Mouse (Mus musculus): Measurements from ENCODE around the gene Tppp2. TPM values are rescaled to one million over a fixed set of nuclear protein-coding genes. Genes with fewer than 3 reads are reported as not detected.
A peak's percentile ranks its signal among the peaks of the same experiment; 100 is the strongest.

The Tppp2 gene
- total and polyA plus RNA-seq, 3 experiments, result not detected

DNA sequence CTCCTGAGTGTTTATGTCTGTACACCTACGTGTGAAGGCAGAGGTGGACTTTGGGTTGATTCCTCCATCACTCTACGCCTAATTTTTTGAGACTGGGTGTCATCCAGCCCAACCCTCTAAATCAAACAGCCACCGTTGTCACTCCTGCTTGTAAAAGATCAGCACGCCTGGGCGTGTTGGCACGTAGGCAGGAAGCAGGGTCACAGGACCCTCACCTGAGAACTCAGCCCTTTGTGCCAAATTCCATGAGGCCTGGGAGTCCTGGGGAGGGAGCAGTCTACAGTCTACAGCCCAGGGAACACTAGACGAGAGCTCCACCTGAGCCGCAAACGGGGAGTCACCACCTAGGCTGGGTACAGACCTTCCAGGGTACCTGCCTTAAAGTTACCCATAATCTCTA lies 14.4 kb upstream of the Tppp2 start:
- DNase-seq (ENCODE audit: extremely low read depth), result no peak
- no peak overlapping the region for H3K4me3 ChIP-seq (replicated peaks in 1 of 3; ENCODE audit: low read depth in 2 of 3, low read length in 2 of 3, poor library complexity in 1 of 3)
- in situ Hi-C loops (cut with MboI; ENCODE audit: low pct_ligation_motif_present, low pct_unique_long_range_greater_than_20kb, low sequenced_read_pairs), result loop anchor here (25.0 kb wide), 1 partner anchor 434 kb away; the partner anchor contains the start of gene Sall2
- H3K79me2 ChIP-seq (replicated peaks; ENCODE audit: control insufficient read depth, extremely low read depth, insufficient read depth, poor library complexity, severe bottlenecking), result no peaks in the 10 kb centered on the region
- H3K4me1 ChIP-seq (ENCODE audit: control insufficient read depth in 1 of 2, insufficient read depth in 2 of 2), result peaks cover 0 to 5% of the 10 kb centered on the region in 2 experiments; a peak in 1 of 4 replicates
- no peaks in the 10 kb centered on the region for H3K36me3 ChIP-seq (replicated peaks in 1 of 2; ENCODE audit: control insufficient read depth in 1 of 2, insufficient read depth in 1 of 2, low read length in 1 of 2)
- no peak overlapping the region for H3K4me2 ChIP-seq (ENCODE audit: insufficient read depth, low read depth, poor library complexity, severe bottlenecking)
- H3K27ac ChIP-seq (ENCODE audit: insufficient read depth, low read depth), result no peak overlapping the region
- no peak overlapping the region for H3K9ac ChIP-seq (ENCODE audit: insufficient read depth, low read depth)
- dilution Hi-C loops (cut with MboI; ENCODE audit: extremely low pct_ligation_motif_present, extremely low pct_unique_long_range_greater_than_20kb, low sequenced_read_pairs), result no loop called here
- H3K27me3 ChIP-seq (replicated peaks), result no peaks in the 10 kb centered on the region
- TF ChIP-seq SIN3A (IDR thresholded peaks at IDR 0.05; ENCODE audit: low read length) (no peak), IRF4 (IDR thresholded peaks at IDR 0.05; ENCODE audit: low read depth, low read length) (no peak), SMC3 (IDR thresholded peaks at IDR 0.05; ENCODE audit: low read depth, low read length) (no peak)
- no peaks in the 10 kb centered on the region for H3K9me3 ChIP-seq (replicated peaks; ENCODE audit: low read length)

GRCm38 (mm10) chr14:51904706-51905105 lies 13.5 kb upstream of the Tppp2 start:
- no peak overlapping the region for H3K27ac ChIP-seq (ENCODE audit: insufficient read depth, low read depth)
- peaks cover 0 to 5% of the 10 kb centered on the region in 2 experiments; a peak in 1 of 4 replicates for H3K4me1 ChIP-seq (ENCODE audit: control insufficient read depth in 1 of 2, insufficient read depth in 2 of 2)
- H3K36me3 ChIP-seq (replicated peaks in 1 of 2; ENCODE audit: control insufficient read depth in 1 of 2, insufficient read depth in 1 of 2, low read length in 1 of 2), result no peaks in the 10 kb centered on the region
- TF ChIP-seq POLR2A (IDR thresholded peaks at IDR 0.05; ENCODE audit: low read depth, low read length) (no peak), ZKSCAN1 (IDR thresholded peaks at IDR 0.05; ENCODE audit: borderline replicate concordance, low read depth, low read length) (no peak), MEF2A (IDR thresholded peaks at IDR 0.05; ENCODE audit: borderline replicate concordance, low read depth, low read length) (no peak), JUN (IDR thresholded peaks at IDR 0.05; ENCODE audit: insufficient read depth, low read depth, low read length) (no peak), CHD2 (IDR thresholded peaks at IDR 0.05; ENCODE audit: low read length) (no peak), CTCF (conservative IDR thresholded peaks at IDR 0.05 in 1 of 2, IDR thresholded peaks at IDR 0.05 in 1 of 2; ENCODE audit: low read depth in 2 of 2, low read length in 2 of 2) (peak in 1 of 2 experiments; percentile 67; a peak in 2 of 4 replicates), SMC3 (IDR thresholded peaks at IDR 0.05; ENCODE audit: low read depth, low read length) (peak; percentile 48), USF1 (IDR thresholded peaks at IDR 0.05; ENCODE audit: low read depth, low read length) (no peak), MYC (IDR thresholded peaks at IDR 0.05; ENCODE audit: low read depth, low read length) (no peak), HCFC1 (IDR thresholded peaks at IDR 0.05; ENCODE audit: low read depth, low read length) (no peak), PAX5 (IDR thresholded peaks at IDR 0.05; ENCODE audit: low read length) (no peak), RAD21 (IDR thresholded peaks at IDR 0.05; ENCODE audit: low read depth, low read length) (peak; percentile 21), EP300 (IDR thresholded peaks at IDR 0.05; ENCODE audit: low read length) (no peak), IRF4 (IDR thresholded peaks at IDR 0.05; ENCODE audit: low read depth, low read length) (no peak), MAZ (IDR thresholded peaks at IDR 0.05; ENCODE audit: low read depth, low read length) (no peak), GABPA (IDR thresholded peaks at IDR 0.05; ENCODE audit: insufficient replicate concordance, low read depth, low read length) (no peak), UBTF (IDR thresholded peaks at IDR 0.05; ENCODE audit: low read depth, low read length) (no peak), NRF1 (IDR thresholded peaks at IDR 0.05; ENCODE audit: low read depth, low read length) (no peak), TBP (conservative IDR thresholded peaks at IDR 0.05; ENCODE audit: low read depth, low read length) (no peak), CHD1 (IDR thresholded peaks at IDR 0.05; ENCODE audit: low read depth, low read length) (no peak)
- no peaks in the 10 kb centered on the region for H3K79me2 ChIP-seq (replicated peaks; ENCODE audit: control insufficient read depth, extremely low read depth, insufficient read depth, poor library complexity, severe bottlenecking)
- no peak for DNase-seq (ENCODE audit: extremely low read depth)
- dilution Hi-C loops (cut with MboI; ENCODE audit: extremely low pct_ligation_motif_present, extremely low pct_unique_long_range_greater_than_20kb, low sequenced_read_pairs), result no loop called here
- H3K4me3 ChIP-seq (replicated peaks in 1 of 3; ENCODE audit: low read depth in 2 of 3, low read length in 2 of 3, poor library complexity in 1 of 3), result no peak overlapping the region
- H3K27me3 ChIP-seq (replicated peaks), result peaks cover 2% of the 10 kb centered on the region
- no peaks in the 10 kb centered on the region for H3K9me3 ChIP-seq (replicated peaks; ENCODE audit: low read length)
- no peak overlapping the region for H3K4me2 ChIP-seq (ENCODE audit: insufficient read depth, low read depth, poor library complexity, severe bottlenecking)
- no peak overlapping the region for H3K9ac ChIP-seq (ENCODE audit: insufficient read depth, low read depth)
- in situ Hi-C loops (cut with MboI; ENCODE audit: low pct_ligation_motif_present, low pct_unique_long_range_greater_than_20kb, low sequenced_read_pairs), result loop anchor here (5.0 to 25.0 kb wide), 2 partner anchors 118 to 433 kb away; partner anchors contain the start of genes Sall2 and Zfp219
